Mouse (Mus musculus) hindbrain, embryonic 14.5 days (tissue): ENCODE measurements around the gene Gm15013. TPM values are rescaled to one million over a fixed set of nuclear protein-coding genes. Genes with fewer than 3 reads are reported as not detected.
A peak's percentile ranks its signal among the peaks of the same experiment; 100 is the strongest.

Experiments used
- ATAC-seq: fragments of 200-750 bp; cut with Nextera tagmentation; 2 replicates; pipeline ENCODE4 v1.8.0; 2017; ENCODE audit warnings: moderate number of reproducible peaks, mild to moderate bottlenecking, moderate TSS enrichment, moderate library complexity; ENCODE audit not compliant: low FRiP score
- DNase-seq: peaks from one replicate; pipeline ENCODE4 v3.0.0-alpha.2; 2015; ENCODE audit warnings: low spot score
- H3K27ac ChIP-seq: fragments of 300-500 bp; sonication (generic); 2 replicates; pipeline ENCODE4 v1.5.1; 2014; ENCODE audit warnings: mild to moderate bottlenecking, moderate library complexity
- H3K27me3 ChIP-seq: fragments of 300-500 bp; sonication (generic); 2 replicates; pipeline ENCODE4 v1.6.1; 2014; ENCODE audit warnings: mild to moderate bottlenecking, low read length, mixed read lengths; ENCODE audit not compliant: control insufficient read depth, insufficient read depth
- H3K36me3 ChIP-seq: fragments of 300-500 bp; sonication (generic); replicated peaks from 2 replicates; pipeline ENCODE4 v1.6.1; 2014; ENCODE audit not compliant: control insufficient read depth, insufficient read depth
- H3K4me1 ChIP-seq: fragments of 300-500 bp; sonication (generic); replicated peaks from 2 replicates; pipeline ENCODE4 v1.6.1; 2014; ENCODE audit warnings: antibody characterized with exemption, low read length, mixed read lengths; ENCODE audit not compliant: control insufficient read depth, insufficient read depth
- H3K4me2 ChIP-seq: fragments of 300-500 bp; sonication (generic); replicated peaks from 2 replicates; pipeline ENCODE4 v1.6.1; 2014; ENCODE audit warnings: mild to moderate bottlenecking, moderate library complexity
- H3K4me3 ChIP-seq: fragments of 300-500 bp; sonication (generic); replicated peaks from 2 replicates; pipeline ENCODE4 v1.5.1; 2014; ENCODE audit warnings: mild to moderate bottlenecking, low read length
- H3K9ac ChIP-seq: fragments of 300-500 bp; sonication (generic); 2 replicates; pipeline ENCODE4 v1.6.1; 2014
- H3K9me3 ChIP-seq: fragments of 300-500 bp; sonication (generic); 2 replicates; pipeline ENCODE4 v1.6.1; 2016; ENCODE audit warnings: low read length; ENCODE audit not compliant: control insufficient read depth
- WGBS: fragments of 180-500 bp; shearing (Covaris S2); extraction: QIAGEN DNeasy Blood & Tissue Kit; methylation state at CpG from one replicate; pipeline ENCODE4 v1.1.7; 2014; 5-methylcytosine and 5-hydroxymethylcytosine counted together
- polyA plus RNA-seq: library from polyadenylated mRNA; unstranded; fragments of >200 nt; fragmentation: Nextera tagmentation; extraction: Ambion mirVana; gene quantifications from 2 replicates; pipeline ENCODE4 v1.2.1, GENCODE M21; 2014

Gene Gm15013
- polyA plus RNA-seq, 1 experiment from 2014 or later, result not detected

GRCm38 (mm10) chrX:139665829-139666228 is 48.5 kb downstream of the Gm15013 start:
- H3K27me3 ChIP-seq, result 0 out of 2 replicates have a peak, but pooled peaks cover 7% of the 10 kb centered on the region
- no peaks in the 10 kb centered on the region for H3K36me3 ChIP-seq
- no peak overlapping the region for H3K4me2 ChIP-seq
- DNase-seq (peak; percentile 26), ATAC-seq (no peak)
- no peak overlapping the region for H3K4me3 ChIP-seq
- H3K9ac ChIP-seq, result no peak overlapping the region
- no peaks in the 10 kb centered on the region for H3K4me1 ChIP-seq
- WGBS, result 77% methylated on average over 2 of the region's 2 CpGs
- no peak overlapping the region for H3K27ac ChIP-seq
- H3K9me3 ChIP-seq, result no peaks in the 10 kb centered on the region

Other genes with a start within 250 kb of the Gm15013 start
- 0.94 and 1.1 TPM in 2 replicates for gene D330045A20Rik, start 234.1 kb downstream of the Gm15013 start, polyA plus RNA-seq
- gene Rnf128, start 151.2 kb downstream of the Gm15013 start, polyA plus RNA-seq, result 4.9 and 5.3 TPM in 2 replicates
- 0.22 and 0.23 TPM in 2 replicates for gene Tbc1d8b, start 29.5 kb downstream of the Gm15013 start, polyA plus RNA-seq
- not detected in 2 replicates for gene Ripply1, start 67.9 kb upstream of the Gm15013 start, polyA plus RNA-seq
- gene Cldn2, start 86.3 kb upstream of the Gm15013 start, polyA plus RNA-seq, result 0.83 and 1.2 TPM in 2 replicates
- gene Morc4, start 157.2 kb upstream of the Gm15013 start, polyA plus RNA-seq, result 5.3 and 6.5 TPM in 2 replicates